Mouse (Mus musculus) ES-CJ7 (cell line): ENCODE measurements around the gene 5430419D17Rik.

Experiments used
- DNase-seq: peaks from one replicate; pipeline ENCODE4 v3.0.0; 2011; ENCODE audit warnings: low read depth, low spot score

Gene 5430419D17Rik

GRCm38 (mm10) chr7:131174121-131174520 lies at the start of gene 5430419D17Rik:
5430419D17Rik (plus strand) TSS chr7:131174402.
- no peak for DNase-seq

GRCm38 (mm10) chr7:131130021-131130420 lies 44.2 kb upstream of the 5430419D17Rik start:
- DNase-seq = peak; percentile 9

DNA sequence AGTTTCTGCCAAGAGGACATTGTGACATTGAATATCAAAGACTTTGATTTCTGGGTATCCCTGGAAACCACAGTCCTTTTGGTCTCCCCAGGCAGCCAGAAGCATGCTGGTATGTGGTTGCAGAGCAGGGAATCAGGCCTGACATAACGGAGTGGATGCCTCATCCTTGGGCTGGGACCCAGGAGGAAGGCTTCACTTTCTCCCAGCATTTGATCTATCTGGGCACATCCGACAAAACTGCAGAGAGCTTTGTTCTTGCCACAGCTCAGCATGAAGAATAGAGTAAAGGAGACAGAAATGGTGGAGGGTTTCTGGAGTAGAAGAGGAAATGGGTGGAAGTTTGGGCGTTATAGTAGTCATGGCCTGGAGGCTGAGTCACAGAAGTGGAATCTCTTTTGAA lies 41.0 kb upstream of the 5430419D17Rik start:
- DNase-seq = no peak

- DNase-seq = no peak
Measured at GRCm38 (mm10) chr7:131146214-131146613, 28.0 kb upstream of the 5430419D17Rik start, which contains the start of gene 4933402N03Rik. 4933402N03Rik (minus strand) TSS chr7:131146314.

GRCm38 (mm10) chr7:131150179-131150578 lies 24.0 kb upstream of the 5430419D17Rik start:
- DNase-seq = no peak

DNA sequence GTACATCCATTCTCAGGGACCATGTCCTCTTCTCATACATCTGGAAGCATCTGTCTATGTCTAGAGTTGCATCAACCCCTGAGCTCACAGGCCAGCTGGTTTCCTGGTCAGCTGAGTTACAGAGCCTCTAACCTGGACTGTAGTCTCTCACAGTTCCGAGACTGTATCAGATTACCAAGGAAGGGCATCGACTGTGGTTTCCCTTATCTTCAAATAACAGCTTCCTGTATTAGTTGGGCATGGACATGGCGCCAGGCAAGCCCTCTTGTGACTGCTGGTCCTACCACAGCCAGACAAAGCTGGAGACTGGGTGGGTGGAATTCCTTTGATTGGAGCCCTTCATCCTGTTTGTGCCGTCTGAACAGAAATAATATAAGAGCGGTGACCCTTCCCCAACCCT lies 21.2 kb upstream of the 5430419D17Rik start:
- DNase-seq = no peak

DNA sequence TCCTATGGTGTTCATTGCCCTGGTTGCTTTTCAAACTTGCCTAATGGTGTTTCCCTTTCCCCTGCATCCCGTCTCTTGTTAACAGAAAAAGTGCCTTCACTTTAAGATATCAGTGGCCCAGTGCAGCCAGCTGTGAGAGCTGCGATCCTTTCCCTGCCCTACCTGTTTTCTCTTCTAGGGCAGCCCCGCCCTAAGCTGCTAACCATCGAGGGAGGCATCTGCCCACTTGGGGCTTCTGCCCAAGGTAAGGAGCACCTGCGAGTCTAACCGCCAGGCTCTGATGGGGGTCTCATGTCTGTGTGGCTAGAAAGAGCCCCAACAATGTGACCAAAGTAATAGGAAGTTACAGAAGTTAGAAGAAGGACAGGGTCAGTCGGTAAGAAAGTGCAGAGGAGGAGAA lies 12.0 kb upstream of the 5430419D17Rik start:
- no peak for DNase-seq

DNA sequence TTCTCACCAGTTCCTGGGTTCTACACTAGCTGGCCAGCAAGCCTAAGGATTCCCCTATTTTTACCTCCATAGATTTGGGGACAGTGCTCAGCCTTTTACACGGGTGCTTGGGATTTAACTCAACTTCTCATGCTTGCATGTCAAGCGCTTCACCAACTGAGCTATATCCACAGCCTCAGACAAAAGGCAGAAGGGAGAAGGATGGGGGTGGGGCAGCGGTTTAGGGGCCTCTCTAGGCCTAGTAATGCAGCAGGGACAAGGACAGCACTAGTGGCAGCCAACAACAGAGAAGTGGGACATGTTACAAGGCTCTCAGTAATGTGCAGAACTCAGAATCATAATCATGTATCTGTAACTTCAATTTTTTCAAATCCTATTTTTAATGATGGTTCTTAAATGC lies 6.4 kb upstream of the 5430419D17Rik start:
- DNase-seq = no peak

DNA sequence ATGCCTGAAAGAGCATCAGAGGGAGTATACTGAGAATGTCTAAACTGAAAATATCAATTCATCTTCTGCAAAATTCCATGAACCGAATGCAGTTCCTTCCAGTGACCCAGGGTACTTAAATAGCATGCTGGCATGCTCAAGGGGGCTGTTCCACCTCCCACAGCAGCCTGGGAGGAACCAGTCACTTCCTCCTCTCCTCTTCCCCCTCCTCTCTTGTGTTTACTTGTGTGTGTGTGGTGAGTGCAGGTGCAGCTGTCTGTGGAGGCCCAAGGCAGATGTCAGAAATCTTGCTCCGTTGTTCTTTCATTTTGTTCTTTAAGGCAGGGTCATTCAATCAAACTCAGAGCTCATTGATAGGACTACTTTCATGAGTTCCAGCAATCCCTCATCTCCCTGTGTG lies 5.1 kb upstream of the 5430419D17Rik start:
- DNase-seq = no peak

DNA sequence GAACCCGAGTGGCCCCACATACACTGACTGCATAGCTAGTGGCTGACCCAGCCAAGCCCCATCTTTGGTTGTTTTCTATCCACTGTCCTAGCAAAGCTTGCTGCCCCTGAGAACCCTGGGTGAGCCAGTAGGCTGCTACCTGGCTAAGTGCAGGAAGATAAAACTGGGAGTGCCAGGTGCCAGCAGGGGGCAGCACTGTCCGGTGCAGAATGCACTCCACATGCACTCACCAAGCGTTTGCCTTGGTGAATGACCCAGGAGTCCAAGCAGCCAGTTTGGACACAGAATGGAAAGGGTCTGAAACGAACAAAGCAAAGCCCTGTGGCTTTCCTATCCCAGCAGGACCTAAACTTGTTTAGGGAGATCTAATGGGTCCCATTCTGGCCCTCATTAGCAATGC lies 8.5 kb downstream of the 5430419D17Rik start:
- DNase-seq = peak; percentile 65

DNA sequence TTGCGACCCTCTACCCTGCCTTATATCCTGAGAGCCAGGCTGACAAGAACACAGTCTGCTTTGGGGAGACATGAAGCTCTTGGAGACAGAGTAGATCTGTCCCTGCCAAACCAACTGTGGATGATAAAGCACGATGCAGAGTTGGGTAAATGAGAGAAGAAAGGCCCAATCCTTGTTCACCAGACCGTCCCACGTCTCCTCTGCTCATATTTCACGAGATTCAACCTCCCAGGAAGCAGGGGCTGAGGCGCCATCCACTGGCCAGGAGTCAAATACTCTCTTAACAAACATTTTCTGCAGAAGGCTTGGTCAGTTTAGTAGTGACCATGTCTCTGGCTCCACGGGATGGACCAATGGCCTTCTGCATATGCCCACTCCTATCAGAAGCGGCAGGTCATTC lies 10.1 kb downstream of the 5430419D17Rik start:
- DNase-seq = no peak

- no peak for DNase-seq
Measured at GRCm38 (mm10) chr7:131187047-131187446, 12.8 kb downstream of the 5430419D17Rik start.

- DNase-seq = no peak
Measured at GRCm38 (mm10) chr7:131187996-131188395, 13.8 kb downstream of the 5430419D17Rik start.

DNA sequence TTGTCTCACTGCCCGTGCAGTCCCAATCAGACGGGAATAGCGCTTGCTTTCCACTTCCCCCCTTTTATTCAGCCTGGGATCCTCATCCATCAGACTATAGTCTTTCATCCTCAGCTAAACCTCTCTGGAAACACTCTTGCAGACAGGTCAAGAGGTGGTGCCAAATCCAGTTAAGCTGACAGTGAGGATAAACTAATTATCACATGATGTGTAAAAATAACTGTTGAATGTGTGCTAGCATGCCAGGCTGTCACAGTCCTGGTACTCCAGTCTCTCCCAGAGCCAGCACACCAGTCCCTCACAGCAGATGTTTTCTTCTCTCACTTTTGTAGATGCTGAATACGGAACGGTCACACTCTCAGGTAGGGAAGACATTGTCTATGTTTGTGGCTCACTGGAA lies 48.9 kb downstream of the 5430419D17Rik start:
- no peak for DNase-seq

DNA sequence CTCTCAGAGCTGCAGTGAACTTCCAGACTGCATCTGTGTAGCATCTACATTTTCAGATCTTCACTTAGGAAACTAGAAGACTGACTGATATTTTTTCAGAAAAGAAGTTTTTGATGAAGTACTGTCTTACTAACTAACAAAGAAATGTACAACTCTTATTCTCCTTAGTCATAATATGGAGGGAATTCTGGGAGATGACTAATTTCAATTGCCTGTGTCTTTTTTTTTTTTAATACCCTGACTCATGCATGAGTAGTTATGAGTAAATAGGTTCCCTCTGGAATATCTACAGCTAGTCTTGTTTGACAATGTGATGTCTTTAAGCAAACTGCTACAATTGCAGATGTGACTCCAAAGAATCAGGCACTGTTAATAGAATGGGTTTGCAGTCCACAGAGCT lies 61.9 kb downstream of the 5430419D17Rik start:
- no peak for DNase-seq

GRCm38 (mm10) chr7:131244993-131245392 lies 70.8 kb downstream of the 5430419D17Rik start:
- peak; percentile 35 for DNase-seq

DNA sequence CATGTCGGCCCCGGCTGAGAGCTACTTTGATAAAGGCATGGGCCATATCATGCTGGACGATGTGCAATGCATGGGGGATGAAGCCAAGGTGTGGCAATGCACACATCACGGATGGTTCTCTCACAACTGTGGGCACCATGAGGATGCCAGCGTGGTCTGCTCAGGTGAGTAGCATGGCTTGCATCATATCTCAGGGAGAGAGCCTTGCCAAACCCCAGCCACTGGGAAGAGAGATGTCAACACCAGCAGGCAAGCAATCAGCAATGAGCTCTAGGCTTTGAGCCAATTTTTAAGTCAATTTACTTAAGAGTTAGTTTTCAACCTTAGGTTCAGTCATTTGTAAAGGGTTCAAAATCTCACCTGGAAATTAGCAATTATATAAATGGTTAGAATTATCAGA lies 82.6 kb downstream of the 5430419D17Rik start:
- DNase-seq = no peak

DNA sequence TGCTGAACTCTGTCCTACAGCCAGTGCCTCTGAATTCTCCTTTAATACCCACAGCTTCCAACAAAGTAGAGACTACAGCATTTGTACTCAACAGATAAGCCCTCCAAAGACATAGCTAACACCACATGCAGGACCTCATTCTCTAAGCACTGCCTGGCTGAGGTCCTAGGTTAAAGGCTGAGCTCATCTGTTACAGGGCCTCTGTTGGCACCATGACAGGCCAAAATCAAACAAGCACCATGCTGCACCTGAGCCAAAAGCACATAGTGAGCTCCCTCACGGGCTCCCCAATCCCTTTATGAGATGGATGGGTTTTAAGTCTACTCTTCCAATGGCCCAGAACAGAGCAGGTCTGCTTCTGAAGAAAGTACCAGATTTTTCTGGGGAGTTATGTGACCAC lies 83.1 kb downstream of the 5430419D17Rik start:
- no peak for DNase-seq

GRCm38 (mm10) chr7:131260946-131261345 lies 86.7 kb downstream of the 5430419D17Rik start:
- DNase-seq = no peak

DNA sequence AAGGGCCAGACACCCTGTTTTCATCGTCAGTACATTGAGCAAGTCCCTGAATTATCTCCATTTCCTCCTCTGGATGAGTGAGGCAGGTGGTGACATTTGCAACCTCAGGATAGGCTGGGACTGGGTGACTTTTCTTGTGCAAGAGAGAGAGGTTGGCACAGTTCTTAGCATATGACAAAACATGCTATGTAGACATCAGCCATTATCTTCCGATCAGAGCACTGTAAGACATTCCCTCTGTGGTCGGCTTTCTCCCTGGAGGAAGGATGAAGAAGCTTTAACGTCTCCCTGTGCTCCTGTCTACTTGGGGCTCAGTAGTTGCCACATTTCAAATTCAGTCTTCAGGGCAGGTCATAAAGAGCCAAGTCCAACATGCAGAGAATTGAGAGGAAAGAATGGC lies 90.0 kb downstream of the 5430419D17Rik start:
- no peak for DNase-seq

- DNase-seq = no peak
Measured at GRCm38 (mm10) chr7:131265851-131266250, 91.6 kb downstream of the 5430419D17Rik start.

GRCm38 (mm10) chr7:131297151-131297550 lies 122.9 kb downstream of the 5430419D17Rik start:
- DNase-seq = peak; percentile 12

DNA sequence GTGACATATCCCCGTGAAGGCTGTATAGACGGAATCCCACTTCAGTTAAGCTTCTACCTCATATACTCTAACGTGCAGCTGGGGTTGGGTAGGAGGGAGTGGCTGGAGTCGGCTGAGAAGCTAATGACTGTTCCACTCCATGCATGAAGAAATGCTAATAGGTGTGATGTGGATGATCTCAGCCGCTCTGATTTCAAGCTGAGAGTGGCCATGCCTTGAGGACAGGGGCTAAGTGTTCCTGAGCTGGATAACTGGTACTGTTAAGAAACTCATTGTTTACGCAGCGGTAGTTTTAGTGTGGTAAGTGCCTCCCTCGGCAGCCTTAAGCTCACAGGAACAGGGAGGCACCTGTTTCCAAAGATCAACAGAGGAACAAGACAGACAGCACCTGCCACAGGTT lies 129.1 kb downstream of the 5430419D17Rik start:
- DNase-seq = no peak

DNA sequence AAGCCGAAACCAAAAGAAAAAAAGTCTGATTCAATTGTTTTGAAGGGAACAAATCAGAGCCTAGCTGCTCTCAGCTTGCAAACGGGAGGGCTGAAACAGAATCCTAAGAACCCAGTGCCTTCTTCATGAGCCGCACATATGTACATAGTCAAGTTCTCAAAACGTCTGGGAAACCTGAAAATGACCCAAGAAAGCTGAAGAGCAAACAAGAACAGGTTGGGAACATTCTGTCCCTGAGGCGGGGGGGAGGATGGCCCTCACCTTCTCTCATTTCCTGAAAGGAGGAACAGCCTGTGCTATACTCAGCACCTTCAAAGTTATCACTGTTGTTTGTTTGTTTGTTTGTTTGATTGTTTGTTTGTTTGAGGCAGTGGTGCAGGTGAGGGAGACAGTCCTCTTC lies 132.5 kb downstream of the 5430419D17Rik start:
- DNase-seq = no peak
